Mouse (Mus musculus) WW6 (cell line): ENCODE measurements at regions not wholly inside any gene's neighbourhood (a gene's known extent, or its start where the extent isn't known, plus 50 kb on each side); places are given as distances from the start of the nearest gene placed in this dataset.

Experiments
- DNase-seq: peaks from one replicate; pipeline ENCODE4 v3.0.0-alpha.2; 2013; ENCODE audit warnings: low read depth, low spot score

DNA sequence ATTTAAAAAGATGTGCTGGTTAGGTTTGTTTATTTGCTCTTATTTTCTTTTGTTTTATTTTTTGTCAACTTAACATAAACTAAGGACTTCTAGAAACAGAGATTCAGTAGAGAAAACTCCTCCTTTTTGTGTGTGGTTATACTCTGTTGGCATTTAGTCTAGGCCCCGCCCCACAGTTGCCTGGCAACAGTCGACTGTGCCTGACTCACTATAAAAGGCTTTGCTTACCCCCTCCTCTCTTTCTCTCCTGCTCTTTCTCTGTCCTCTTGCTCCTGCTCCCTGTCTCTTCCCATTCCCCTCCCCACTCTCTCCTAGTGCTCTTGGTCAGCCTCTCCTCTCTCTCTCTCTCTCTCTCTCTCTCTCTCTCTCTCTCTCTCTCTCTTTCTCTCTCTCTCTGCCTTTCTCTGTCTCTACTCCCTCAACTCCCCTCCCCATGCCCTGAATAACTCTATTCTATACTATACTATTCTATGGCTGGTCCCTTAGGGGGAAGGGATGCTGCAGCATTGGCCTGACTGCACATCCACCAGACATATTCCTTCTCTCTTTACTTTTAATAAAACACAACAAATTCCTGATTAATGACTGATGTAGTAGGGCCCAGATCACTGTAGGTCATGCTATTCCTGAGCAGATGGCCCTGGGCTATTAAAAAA lies 76.6 kb upstream of the Fscb start:
- peak; percentile 1 for DNase-seq

- DNase-seq = no peak
Measured at GRCm38 (mm10) chr12:64541111-64541510, 66.6 kb upstream of the Fscb start.
